Mouse (Mus musculus): ENCODE measurements around the gene Ssc5d. TPM values are rescaled to one million over a fixed set of nuclear protein-coding genes. Genes with fewer than 3 reads are reported as not detected.

Ssc5d gene
- total RNA-seq, 2 experiments from 2014 or later, result 1.4 to 2.3 TPM

DNA sequence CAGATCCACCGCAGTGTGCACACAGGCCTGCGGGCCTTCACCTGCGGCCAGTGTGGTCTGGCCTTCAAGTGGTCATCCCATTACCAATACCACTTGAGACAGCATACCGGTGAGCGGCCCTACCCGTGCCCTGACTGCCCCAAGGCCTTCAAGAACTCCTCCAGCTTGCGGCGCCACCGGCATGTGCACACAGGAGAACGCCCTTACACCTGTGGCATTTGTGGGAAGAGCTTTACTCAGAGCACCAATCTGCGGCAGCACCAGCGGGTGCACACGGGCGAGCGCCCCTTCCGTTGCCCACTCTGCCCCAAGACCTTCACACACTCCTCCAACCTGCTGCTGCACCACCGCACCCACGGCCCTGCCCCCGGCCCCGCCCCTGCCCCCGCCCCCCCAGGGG, 6.5 kb upstream of the Ssc5d start:
- no peak for DNase-seq (ENCODE audit: extremely low spot score in 1 of 2, low spot score in 1 of 2)

DNA sequence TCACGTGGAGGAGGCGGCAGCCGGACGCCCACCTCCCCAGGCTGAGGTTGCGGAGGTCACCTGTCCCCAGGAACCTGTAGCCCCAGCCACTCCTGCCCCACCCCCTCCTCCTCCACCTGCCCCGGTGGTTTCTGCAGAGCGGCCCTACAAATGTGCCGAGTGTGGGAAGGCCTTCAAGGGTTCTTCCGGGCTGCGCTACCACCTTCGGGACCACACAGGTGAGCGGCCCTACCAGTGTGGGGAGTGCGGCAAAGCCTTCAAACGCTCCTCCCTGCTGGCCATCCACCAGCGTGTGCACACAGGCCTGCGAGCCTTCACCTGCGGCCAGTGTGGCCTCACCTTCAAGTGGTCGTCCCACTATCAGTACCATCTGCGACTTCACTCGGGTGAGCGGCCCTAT, 5.6 kb upstream of the Ssc5d start:
- DNase-seq (ENCODE audit: extremely low spot score in 1 of 2, low spot score in 1 of 2), result no peak

DNA sequence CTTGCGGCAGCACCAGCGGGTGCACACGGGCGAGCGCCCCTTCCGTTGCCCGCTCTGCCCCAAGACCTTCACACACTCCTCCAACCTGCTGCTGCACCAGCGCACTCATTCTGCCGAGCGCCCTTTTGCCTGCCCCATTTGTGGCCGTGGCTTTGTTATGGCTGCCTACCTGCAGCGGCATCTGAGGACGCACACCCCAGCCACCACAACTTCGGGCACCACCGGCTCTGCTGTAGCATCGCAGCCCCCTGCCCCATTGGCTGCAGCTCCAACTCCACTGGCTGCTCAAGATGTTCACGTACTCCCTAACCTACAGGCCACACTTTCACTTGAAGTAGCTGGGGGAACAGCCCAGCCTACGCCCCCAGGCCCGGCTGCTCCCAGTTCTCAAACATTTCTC, 5.1 kb upstream of the Ssc5d start:
- DNase-seq (ENCODE audit: extremely low spot score in 1 of 2, low spot score in 1 of 2), result no peak

DNA sequence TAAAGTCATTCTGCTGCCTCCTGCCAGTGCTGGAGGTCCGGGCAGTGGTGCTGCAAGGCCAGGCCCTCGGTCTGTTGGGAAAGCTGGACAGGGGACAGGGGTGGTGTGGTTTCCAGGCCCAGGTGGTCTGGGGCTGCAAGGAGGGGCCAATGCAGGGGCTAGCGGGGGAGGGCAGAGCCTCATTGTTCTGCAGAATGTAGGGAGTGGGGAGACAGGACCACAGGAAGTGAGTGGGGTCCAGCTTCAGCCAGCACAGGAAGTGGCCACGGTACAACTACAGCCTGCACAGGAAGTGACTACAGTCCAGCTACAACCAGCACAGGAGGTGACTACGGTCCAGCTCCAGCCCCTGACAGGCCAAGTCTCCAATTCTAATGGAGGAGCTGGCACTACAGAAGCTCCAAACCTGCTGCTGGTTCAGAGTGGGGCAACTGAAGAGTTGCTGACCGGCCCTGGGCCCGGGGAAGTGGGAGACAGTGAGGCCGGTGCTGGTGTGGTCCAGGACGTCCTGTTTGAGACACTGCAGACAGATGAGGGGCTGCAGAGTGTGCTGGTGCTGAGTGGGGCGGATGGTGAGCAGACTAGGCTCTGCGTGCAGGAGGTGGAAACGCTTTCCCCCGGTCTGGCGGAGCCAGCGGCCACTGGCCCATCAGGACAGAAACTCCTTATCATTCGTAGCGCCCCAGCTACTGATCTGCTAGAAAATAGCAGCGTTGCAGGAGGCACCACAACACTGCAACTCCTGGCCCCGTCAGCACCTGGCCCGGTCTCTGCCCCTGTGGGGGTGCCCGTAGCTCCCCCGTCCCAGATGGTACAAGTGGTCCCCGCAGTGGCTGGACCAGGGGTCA, 4.4 kb upstream of the Ssc5d start:
- no peak for DNase-seq (ENCODE audit: extremely low spot score in 1 of 2, low spot score in 1 of 2)

DNA sequence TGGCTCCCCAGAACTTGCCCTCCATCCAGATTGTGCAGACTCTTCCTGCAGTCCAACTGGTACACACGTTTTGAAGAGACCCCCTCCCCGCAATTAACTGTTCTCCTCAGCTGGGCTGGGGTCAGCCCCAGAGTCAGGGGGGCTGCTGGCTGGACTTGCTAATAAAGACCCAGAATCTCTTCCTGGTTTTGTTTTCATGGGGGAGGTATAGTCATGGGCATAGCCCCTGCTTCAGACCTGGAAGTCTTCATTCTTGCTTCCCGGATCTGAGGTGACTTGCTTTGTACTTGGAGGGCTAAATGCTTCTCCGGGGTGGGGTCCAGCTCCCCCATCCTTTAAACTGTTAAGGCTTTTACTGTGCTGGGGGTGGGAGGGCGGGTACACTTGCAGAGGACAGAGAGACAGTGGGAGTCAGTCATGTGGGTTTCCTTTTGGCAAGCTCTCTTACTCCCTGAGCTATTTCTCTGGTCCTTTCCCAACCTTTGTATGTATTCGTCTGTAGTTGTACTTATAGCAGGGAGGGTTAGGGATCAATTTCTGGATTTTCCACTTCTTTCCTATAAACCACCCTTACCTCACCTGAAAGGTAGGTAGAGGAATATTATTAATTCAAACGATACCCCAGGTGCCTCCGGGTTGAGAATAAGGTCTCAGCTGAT, 3.6 kb upstream of the Ssc5d start, which contains the start of gene Nat14:
Nat14 (plus strand) TSS at position 205 of the 659 bp plus-strand sequence.
- no peak for DNase-seq (ENCODE audit: extremely low spot score in 1 of 2, low spot score in 1 of 2)

DNA sequence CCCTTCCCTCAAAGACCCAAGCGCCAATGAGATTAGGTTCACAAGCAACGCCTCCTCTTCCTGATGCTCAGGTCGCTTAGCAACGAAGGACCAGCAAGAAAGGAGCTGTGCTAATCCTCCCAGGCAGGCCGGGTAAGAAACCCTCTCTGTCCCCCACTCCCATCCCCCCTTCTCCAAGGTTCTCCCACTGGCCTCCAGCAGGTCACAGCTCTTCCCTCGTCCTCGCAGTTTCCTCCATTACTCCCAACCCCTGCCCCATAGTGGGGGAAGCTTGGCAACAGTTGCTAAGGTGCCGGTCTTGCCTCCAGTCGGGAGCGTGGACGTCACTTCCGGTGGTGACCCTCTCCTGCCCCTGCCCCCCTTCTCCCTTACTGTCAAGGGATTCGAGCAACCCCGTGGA, 3.1 kb upstream of the Ssc5d start:
- peak; percentile 74 to 91 for DNase-seq (ENCODE audit: extremely low spot score in 1 of 2, low spot score in 1 of 2)

DNA sequence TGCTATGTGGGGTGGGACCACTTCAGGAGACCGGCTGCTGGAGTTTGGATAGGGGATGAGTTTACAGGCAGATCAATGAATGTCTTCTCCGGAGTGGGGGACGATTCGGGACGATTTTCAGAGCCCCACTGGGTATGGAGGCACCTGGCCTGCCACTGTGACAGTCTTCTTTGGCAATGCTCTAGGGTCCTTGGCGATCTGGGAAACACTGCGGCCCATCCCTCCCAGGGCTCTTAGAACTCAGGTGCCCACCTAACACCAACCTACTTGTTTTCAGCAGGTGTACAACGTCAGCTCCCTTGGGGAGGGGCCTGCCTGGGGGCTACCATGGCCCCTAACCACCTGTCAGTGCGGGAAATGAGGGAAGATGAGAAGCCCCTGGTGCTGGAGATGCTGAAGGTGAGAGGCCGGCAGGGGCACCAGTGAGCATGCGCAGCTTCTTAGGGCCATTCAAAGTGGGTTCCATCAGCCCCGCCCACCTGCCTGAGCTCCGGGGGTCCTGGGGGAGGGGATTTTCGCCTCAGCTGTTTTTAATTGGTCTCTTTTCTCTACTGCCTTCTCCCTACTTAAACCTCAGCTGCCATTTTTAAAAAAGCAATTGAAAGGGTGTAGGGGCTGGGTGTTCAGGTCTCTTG, 2.5 kb upstream of the Ssc5d start:
- DNase-seq (ENCODE audit: extremely low spot score in 1 of 2, low spot score in 1 of 2), result peak; percentile 73 to 82

DNA sequence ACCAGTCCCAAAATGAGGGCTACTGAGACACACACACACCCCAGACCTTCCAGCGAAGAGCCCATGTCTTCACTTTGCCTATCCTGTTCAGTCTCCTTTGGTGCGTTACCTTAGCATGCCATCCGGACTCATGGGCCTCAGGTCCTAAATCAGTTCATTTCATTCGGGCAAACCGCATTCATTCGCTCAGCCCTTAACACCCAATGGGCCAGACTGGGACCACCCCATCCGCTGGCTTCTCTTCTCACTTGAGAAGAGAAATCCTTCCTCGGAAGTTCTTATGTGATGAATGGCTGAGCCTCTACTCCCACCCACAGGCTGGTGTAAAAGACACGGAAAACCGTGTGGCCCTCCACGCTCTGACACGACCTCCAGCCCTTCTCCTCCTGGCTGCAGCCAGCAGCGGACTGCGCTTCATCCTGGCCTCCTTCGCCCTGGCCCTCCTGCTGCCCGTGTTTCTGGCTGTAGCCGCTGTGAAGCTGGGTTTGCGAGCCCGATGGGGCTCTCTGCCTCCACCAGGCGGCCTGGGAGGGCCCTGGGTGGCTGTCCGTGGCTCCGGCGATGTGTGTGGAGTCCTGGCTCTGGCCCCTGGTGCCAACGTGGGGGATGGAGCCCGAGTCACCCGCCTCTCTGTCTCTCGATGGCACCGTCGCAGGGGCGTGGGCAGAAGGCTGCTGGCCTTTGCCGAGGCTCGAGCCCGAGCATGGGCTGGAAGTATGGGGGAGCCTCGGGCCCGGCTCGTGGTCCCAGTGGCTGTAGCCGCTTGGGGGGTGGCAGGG, 1.8 kb upstream of the Ssc5d start:
- DNase-seq (ENCODE audit: extremely low spot score in 1 of 2, low spot score in 1 of 2), result peak; percentile 45 to 59

DNA sequence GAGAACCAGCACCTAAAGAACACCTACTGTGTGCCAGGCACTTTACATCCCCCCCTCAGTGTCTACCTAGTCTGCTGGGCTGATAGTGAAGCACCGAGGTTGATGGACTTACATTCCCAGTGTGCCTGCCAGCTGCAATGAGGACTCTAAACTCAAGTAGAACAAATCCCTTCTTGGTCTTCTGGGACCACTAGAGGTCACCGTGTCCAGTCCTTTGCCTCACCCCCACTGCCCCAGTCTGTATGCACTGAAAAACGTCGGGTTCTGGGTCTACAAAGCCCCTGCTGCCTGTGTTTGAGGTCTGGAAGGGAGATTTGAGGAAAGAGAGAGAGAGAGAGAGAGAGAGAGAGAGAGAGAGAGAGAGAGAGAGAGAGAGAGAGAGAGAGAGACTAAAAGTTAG, 1.1 kb upstream of the Ssc5d start:
- no peak for DNase-seq (ENCODE audit: extremely low spot score in 1 of 2, low spot score in 1 of 2)

DNA sequence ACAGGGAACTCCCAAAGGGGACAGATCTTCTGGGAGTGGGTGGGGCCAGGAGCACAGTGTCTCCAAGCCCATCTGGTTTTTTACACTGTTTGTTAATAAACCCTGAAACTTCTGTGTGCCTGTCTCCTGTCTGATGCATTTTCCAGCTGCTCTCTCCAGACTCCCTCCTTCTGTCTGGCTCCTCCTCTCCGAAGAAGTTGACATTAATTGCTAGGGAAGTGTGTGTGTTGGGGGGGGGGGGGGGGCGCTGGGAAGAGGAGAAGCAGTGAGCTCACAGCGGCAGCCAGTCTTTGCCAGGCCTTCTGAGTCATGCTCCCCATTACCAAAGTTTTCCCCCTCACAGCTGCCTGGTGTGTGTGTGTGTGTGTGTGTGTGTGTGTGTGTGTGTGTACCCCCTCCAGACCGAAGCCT, 689 bp upstream of the Ssc5d start:
- no peak for DNase-seq (ENCODE audit: extremely low spot score in 1 of 2, low spot score in 1 of 2)

DNA sequence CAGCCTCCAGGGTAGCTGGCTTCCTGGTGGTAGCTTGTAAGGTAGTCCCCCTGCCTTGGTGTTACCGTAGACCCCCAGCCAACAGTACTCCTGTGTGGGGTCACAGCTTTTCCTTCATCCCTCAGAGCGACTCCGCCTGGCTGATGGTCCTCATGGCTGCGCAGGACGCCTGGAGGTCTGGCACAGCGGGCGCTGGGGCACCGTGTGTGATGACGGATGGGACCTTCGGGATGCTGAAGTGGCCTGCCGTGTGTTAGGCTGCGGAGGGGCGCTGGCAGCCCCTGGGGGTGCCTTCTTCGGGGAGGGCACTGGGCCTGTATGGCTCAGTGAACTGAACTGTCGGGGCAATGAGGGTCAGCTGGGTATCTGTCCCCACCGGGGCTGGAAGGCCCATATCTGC, 1.3 kb downstream of the Ssc5d start:
- DNase-seq (ENCODE audit: extremely low spot score in 1 of 2, low spot score in 1 of 2), result no peak

DNA sequence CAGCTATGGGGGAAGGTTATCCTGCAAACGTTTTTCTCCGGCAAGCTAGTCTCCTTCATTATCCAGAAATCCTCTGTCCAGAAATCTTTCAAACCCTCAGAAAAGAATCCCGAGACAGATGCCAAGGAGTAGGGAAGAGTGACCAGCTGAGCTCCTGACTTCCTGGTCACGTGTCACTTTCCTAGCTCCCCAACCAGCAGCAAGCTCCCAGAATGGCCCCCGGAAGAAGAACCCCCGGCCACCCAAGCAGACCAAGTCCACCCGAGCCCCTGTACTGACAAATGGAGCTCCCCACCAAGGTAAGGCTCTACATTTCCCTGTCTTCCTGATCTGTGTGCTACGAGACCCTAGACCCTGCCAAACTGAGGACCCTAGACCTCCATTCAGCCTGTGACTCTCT, 2.1 kb downstream of the Ssc5d start:
- DNase-seq (ENCODE audit: extremely low spot score in 1 of 2, low spot score in 1 of 2), result no peak

DNA sequence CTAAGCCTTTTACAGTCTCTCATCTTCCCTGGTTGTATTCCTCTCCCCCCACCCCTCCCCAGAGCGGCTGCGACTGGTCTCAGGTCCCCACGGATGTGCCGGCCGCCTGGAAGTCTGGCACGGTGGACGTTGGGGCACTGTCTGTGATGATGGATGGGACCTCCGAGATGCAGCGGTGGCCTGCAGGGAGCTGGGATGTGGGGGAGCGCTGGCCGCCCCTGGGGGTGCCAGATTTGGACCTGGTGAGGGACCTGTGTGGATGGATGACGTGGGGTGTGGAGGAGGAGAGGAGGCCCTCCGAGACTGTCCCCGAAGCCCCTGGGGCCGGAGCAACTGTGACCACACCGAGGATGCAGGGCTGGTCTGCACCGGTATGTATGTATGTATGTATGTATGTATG, 2.7 kb downstream of the Ssc5d start:
- DNase-seq (ENCODE audit: extremely low spot score in 1 of 2, low spot score in 1 of 2), result no peak

DNA sequence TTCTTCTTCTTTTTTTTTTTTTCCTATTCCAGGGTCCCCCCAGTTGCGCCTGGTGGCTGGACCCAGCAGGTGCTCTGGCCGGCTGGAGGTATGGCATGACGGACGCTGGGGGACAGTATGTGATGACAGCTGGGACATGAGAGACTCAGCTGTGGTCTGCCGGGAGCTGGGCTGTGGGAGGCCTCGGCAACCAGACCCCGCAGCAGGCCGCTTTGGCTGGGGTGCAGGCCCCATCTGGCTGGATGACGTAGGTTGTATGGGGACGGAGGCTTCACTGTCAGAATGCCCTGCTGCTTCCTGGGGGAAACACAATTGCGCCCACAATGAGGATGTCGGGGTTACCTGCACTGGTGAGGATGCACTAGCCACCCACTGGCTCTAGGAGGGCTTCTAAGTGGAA, 7.5 kb downstream of the Ssc5d start:
- DNase-seq (ENCODE audit: extremely low spot score in 1 of 2, low spot score in 1 of 2), result no peak

DNA sequence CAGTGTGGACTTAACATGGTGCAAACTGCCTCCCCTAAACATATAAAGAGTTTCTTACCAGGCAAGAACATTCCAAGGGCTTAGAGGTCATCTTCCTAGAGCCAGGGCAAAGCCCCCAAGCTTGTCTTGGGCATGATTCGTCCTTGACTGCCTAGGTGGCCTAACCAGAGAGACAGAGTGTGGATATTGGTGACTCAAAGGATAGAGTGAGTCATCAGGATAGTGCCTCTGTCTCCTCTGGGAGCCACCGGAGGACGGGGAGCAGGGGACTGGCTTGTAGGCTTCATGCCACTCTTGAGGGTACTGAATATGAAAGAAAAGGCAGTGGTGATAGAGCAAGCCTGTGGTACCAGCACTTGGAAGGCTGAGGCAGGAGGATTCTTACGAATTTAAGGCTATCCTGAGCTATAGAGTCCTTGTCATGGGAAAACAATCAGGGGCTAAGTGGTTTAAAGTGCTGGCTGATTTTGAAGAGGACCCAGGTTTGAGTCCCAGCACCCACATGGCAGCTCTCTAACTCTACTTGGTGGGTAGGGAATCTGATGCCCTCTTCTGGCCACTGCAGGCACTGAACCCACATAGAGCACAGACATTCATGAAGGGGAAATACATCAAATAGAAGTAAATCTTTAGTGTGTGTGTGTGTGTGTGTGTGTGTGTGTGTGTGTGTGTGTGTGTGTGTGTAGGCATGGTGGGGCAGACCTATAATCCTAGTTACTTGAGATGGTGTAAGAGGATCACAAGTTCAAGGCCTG, 8.8 kb downstream of the Ssc5d start:
- DNase-seq (ENCODE audit: extremely low spot score in 1 of 2, low spot score in 1 of 2), result no peak

DNA sequence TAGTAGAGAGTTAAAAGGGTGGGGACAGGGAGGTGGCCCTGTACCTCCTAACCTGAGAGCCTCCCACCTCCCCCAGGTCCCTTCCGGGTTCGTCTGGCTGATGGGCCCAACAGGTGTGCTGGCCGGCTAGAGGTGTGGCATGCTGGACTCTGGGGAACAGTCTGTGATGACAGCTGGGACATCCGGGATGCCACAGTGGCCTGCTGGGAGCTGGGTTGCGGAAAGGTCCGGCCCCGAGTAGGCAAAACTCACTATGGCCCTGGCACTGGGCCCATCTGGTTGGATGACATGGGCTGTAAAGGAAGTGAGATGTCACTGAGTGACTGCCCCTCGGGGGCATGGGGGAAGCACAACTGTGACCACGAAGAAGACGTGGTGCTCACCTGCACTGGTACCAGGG, 11.2 kb downstream of the Ssc5d start:
- DNase-seq (ENCODE audit: extremely low spot score in 1 of 2, low spot score in 1 of 2), result no peak

DNA sequence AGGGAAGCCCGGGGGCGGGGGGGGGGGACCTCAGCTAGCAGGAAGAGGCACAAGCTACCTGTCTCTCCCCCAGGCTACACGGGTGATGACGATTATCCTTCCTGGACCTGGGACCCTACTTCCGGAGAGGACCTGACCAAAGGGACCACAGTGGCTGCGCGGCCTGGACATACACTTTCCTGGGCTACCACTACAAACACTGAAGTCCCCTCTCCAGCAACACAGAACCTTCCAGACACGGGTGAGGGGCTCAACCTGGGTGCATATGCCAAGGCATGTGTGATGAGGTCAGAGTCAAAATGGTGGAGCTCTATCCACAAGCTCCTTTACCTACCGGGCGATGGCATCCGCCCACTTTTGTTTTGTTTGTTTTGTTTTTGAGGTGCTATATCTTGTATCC, 11.8 kb downstream of the Ssc5d start:
- no peak for DNase-seq (ENCODE audit: extremely low spot score in 1 of 2, low spot score in 1 of 2)

DNA sequence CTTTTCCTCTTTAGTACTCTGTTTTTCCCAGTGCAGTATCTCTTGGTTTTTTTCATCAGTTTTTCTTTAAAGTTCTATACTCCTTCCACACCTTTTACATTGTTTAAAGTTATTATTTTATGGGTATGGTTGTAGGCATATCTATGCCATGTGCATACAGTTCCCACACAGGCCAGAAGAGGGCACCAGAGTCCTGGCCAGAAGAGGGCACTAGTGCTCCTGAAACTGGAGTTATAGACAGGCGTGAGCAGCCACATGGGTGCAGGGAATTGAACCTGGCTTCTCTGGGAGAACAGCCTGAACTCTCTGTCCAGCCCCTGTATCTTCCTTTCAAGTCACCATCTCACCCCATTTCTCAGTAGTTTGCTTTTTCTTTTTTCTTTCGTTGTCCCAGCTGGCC, 12.9 kb downstream of the Ssc5d start:
- DNase-seq (ENCODE audit: extremely low spot score in 1 of 2, low spot score in 1 of 2), result peak in 1 of 2 experiments; percentile 77

DNA sequence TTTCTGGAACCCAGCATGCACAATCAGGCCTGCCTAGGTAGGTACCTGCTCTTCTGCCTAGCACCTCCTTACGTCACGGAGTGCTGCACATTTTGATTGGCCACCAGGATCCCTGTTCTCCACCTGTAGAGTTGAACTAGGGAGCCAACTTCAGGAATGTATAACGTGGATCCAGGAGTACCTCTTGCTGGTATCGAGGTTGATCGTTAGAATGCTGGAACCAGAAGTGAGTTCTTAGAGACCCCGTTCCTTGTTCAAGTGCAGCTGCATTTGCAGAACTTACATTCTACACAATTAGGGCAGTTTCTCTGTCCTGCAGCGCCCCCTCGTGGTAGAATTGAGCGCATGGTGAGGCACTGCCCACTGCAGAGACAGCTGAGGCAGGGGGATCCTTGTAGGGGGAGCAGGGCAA, 14.5 kb downstream of the Ssc5d start:
- peak; percentile 77 to 92 for DNase-seq (ENCODE audit: extremely low spot score in 1 of 2, low spot score in 1 of 2)

DNA sequence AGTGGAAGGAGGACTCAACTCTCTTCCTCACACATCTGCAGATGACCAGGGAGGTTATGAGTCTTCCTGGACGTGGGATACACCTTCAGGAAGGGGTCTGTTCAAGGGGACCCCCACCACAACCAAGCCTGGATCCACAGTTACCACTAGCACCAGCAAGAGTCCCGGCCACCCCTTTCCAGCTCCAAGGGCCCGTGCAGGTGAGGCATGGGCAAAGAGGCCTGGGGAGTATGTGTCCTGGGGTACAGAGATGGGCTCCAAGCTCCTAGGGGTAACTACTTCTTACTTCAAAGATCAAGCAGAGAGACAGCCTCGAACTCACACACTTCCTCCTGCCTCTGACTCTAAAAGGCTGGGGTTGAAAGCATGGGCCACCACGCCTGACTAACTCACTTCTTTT, 17.1 kb downstream of the Ssc5d start:
- DNase-seq (ENCODE audit: extremely low spot score in 1 of 2, low spot score in 1 of 2), result no peak

All from layer of hippocampus, postnatal 25 days (tissue).